Mouse (Mus musculus): Measurements from ENCODE around the gene Casp9. TPM values are rescaled to one million over a fixed set of nuclear protein-coding genes. Genes with fewer than 3 reads are reported as not detected.

Gene Casp9
- total RNA-seq, 2 experiments from 2014 or later = 31.5 to 32.4 TPM

DNA sequence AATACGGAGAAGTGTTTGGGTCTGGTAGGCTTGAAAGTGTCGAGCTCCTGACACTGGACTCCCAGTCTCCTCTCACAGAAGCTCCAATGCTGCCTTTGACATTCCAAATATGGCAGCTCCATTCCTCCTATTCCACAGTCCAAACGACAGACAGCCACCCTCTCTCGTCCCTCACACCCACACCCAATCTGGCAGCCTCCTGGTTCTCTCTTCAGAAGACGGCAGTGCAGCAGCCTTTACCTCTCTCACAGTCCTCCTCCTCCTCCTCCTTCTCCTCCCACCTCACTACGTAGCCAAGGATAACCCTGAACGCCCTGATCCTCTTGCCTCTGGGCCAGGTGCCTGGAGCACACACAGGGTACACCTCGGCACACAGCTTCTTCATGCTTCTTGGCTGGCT, 13.6 kb upstream of the Casp9 start:
- DNase-seq (ENCODE audit: low spot score in 2 of 2) = no peak

DNA sequence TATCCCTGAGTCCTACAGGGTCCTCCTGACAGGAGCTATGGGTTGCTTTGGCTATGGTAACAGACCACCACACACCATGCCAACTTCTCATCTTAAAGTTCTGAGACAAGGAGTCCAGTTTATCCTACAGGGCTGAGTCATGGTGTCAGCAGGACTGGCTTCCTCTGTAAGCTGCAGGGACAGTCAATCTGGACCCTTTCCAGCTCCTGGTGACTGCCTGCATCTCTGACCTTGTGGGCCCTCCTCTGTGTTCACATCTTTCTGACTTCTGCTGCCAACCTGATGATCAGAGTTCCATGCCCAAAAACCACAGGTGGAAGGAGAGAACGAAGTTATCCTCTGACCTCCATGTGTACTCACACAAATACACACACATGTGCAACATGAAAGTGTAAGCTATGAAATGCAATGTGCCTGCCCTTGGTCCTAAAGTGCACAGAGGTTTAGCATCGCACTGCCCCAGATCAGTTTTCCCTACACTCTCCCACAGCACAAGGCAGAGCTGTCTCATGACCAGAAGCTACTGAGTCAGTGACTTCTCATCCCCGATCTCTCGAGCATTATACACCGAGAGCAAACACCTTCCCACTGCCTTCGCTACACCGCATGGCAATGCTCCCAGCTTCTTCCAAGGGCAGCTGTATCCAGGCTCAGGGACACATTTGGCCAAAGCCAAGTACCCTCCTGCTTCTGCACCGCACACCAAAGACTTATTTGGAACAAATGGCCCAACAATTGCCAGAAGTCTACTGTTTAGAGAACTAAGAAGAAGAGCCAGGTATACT, 12.0 kb upstream of the Casp9 start:
- DNase-seq (ENCODE audit: low spot score in 2 of 2) = peak in 1 of 2 experiments; percentile 33

DNA sequence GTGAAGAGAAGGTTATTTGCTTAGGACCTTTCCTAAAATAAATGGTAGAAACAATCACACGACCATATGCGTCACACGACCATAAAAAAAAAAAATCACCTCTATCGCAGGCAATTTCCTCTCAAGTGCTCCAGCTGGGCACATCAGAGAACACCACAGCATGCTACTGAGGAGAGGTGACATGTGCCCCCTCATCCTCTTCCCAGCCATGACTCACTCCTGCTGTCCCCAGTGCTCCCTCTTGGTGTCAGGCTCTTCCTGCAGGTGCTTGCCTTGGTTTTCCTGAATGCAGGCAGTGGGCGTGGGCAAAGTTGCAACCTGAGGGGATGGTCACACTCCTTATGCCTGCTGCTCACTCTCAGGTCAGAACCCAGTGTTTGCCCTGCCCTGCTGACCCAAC, 8.6 kb upstream of the Casp9 start:
- no peak for DNase-seq (ENCODE audit: low spot score in 2 of 2)

DNA sequence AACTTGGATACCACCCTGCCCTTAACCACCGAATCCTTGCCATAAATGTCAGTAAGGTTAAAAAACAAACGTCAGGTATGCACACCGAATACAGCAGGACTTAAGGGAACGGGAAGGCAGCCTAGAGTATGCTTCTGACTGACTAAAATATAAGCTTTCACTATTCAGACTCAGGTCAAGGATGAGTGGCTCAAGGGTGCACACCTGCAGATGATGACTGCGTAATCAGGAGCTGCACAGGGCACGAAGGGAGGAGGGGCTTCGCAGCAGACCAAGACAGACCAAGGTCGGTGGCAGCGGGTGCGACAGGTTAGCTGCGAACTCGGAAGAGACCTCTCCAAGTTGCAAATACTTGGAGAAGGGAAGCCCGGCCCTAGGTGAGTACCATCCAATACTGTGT, 7.3 kb upstream of the Casp9 start:
- DNase-seq (ENCODE audit: low spot score in 2 of 2) = no peak

DNA sequence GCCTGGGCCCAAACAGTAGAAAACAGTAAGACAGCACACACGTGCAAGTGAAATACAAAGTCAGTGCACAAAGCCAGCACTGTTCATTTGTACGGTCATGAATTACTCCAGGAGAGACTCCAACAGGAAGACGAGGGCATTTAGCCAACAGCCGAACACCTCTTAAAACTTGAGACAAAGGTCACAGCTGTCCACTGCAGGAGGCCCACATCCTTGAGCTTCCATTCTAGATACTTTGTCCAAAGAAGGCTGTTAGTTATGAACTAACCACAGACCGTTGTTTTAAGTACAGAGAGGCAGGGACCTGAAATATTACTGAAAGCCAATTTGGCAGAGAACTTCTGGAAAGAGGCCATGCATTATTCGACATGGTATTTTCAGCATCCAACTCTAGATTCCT, 6.4 kb upstream of the Casp9 start:
- DNase-seq (ENCODE audit: low spot score in 2 of 2) = no peak

DNA sequence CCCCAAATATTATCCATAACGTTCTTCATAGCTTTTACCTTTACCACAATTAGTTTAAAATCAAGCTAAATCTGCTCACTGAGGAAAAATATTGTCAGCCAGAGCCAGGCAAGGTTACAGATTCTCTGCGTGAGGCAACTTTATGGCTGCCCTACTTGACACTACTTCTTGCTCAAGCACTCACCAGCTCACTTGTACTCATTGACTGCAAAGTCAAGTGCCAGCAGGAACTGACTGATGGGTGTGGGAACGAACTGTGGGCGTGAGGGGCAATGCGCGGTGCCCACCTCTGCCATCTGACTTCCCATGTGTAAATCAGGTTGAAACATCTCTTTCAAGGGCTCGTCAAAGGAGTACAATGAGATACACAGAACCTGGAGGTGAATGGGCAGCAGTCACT, 6.0 kb upstream of the Casp9 start:
- DNase-seq (ENCODE audit: low spot score in 2 of 2) = no peak

DNA sequence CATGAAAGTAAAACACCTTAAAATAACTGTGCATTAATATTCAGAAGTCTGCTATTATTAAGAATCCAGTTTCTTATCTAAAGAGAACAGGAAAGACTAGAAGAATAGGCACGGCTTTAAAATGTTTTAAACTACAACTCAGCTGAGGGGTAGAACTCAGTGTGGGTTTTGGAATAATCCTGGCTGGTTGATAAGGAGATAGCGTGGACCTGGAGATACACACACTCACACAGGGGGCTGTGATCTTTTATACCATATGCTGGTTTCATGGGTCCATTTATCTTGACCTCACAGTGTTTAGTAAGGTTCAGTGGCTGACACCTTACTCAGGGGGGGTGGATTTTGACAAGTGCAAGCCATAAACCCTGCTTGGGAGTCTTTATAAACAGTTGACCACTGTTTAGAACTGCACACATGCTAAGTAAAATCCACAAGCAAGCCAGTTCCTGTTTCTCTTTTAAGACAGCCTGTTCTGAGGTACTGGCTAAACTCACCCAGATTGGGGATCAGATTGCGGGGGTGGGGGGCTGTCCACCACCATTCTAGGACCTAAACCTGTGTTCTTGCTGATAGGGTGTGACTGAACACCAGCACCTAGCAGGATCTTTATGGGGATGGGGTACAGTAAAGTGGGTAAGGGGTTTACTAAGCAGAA, 3.7 kb upstream of the Casp9 start:
- no peak for DNase-seq (ENCODE audit: low spot score in 2 of 2)

DNA sequence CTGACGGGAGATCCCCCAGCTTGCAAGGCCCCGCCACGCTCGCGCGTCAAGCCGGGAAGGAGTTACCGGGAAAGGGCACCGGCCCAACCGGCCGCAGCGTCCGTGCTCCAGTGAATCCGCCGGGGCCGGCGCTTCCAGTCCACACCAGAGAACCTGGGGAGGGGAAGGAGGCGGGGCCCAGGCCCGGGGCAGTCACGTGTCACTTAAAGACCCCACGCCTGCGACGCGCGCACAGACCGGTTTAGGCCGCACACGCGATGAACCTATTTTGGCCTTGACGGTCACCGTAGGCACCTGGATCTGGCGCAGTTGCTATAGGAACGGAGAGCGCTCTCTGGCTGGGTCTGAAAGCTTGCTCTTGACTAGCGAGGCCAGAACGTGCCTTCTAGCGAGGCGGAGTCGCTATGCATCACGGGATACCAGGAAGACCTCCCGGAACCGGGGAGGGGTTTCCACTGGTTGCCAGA, 2.9 kb upstream of the Casp9 start, which contains the start of gene Dnajc16:
Dnajc16 (minus strand) TSS at position 408 of the 467 bp plus-strand sequence.
- peak; percentile 82 to 93 for DNase-seq (ENCODE audit: low spot score in 2 of 2)

DNA sequence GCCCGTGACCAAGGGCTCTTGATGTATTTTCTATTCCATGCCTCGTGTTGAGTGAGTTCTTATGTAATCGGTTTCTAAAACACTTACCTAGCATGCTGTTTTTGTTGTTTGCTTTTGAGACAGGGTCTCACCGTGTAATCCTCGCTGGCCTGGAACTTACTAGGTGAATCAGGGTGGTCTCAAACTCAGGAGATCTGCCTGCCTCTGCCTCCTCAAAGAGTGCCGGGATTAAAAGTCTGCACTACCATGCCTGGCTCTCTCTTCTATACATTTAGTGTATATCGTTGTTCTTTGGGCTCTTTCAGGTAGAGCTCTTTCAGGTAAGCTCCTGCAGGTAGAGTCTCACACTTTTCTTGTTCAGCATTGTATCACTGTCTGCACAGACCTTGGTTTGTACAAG, 1.9 kb upstream of the Casp9 start:
- no peak for DNase-seq (ENCODE audit: low spot score in 2 of 2)

DNA sequence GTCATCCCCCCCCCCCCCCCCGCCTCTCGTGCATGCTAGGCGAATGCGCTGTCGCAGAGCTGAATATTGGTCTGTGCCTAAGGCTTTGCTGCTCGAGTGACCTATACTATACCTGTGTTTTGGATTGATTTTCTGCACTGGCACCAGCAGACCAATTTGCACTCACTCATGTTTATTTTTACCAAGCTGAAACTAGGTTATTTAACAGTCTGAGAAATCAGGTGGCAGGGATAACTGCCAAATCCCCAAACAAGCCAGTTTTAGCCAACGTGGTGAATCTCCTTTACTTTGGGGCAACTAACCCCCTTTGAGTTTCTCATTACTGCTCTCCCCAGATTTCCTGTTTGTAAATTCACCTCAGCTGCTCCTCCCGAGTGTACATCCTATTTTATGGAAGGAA, 1.5 kb upstream of the Casp9 start:
- DNase-seq (ENCODE audit: low spot score in 2 of 2) = no peak

DNA sequence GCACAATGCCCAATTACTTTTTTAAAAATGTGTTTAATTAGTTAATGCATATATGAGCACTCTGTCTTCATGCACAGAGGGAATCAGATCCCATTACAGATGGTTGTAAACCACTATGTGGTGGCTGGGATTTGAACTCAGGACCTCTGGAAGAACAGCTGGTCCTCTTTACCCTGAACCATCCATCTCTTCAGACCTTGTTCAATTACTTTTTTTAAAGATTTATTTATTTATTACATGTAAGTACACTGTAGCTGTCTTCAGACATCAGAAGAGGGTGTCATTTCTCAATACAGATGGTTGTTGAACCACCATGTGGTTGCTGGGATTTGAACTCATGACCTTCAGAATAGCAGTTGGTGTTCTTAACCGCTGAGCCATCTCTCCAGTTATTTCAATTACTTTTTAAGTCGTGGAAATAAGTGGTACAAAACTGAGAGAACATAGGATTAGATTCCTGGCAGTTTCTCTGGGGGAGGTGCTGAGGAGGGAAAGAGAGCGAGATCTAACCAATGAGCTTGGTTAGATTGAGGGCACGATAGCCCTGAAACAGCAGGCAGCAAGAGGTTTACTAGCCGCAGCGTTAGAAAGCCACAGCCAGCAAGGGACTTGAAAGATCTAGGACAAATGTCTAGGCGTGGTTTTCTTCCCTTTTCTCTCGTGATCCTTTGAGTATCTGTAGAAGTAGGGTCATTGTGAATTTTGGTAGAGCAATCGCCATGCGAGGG, 694 bp upstream of the Casp9 start:
- no peak for DNase-seq (ENCODE audit: low spot score in 2 of 2)

DNA sequence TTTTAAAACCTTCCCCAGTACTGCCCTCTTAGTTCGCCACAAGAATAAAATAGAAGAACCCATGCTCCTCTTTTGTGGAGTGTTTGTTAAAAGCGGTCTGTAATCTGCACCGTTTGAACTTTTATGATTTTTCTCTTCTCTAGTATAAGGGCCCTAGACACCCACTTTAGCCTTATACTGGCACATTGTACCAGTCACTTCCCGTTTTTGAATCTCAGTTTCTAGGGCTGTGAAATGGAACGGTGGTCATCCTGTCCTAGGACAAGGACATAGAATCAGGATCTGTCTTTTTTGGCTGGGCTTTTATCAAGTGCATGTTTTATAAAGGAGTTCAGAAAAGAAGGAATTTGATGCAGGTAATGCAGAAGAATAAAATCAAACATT, 732 bp downstream of the Casp9 start:
- DNase-seq (ENCODE audit: low spot score in 2 of 2) = no peak

DNA sequence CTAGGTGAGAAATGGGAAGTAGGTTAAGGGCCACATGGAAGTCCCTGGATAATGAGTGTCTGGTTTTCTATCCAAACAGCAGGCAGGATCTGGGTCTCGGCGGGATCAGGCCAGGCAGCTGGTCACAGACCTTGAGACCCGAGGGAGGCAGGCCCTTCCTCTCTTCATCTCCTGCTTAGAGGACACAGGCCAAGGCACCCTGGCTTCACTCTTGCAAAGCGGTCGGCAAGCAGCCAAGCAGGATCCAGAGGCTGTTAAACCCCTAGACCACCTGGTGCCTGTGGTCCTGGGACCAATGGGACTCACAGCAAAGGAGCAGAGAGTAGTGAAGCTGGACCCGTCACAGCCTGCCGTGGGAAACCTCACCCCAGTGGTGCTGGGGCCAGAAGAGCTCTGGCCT, 2.9 kb downstream of the Casp9 start:
- no peak for DNase-seq (ENCODE audit: low spot score in 2 of 2)

DNA sequence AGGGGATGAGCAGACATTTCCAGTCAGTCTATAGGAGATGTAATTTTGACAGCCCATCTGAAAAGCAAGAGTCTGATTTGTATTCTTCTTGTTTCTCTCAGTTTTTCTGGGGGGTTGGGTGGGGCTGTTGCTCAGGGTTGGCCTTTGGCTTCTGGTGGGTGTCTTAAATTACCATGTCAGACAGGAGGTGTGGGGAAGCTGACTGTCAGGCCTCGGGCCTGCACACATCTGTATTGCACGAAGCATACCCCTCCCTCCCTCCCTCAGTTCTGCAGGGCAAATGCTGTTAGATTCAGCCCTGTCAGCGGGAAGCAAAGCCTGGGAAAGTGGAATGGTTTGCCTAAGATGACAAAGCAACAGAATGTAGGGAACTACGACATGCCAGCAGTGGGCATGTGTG, 3.5 kb downstream of the Casp9 start:
- DNase-seq (ENCODE audit: low spot score in 2 of 2) = no peak

DNA sequence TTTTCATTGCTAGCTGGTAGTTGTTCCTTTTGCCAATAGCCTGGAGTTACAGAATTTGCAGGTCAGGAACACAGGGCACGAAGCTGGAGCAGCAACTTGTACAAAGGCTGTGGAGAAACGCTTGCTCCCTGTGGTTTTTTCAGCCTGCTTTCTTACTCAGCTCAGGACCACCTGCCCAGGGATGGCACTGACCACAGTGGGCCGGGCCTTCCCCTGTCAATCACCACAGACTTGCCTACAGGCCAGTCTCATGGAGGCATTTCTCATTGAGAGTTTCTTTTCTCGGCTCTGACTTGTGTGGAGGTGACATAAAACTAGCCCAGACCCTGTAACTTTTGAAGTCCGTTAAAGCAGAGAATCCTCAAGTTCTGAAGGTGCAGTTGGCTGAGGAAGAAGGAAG, 4.1 kb downstream of the Casp9 start:
- DNase-seq (ENCODE audit: low spot score in 2 of 2) = no peak

DNA sequence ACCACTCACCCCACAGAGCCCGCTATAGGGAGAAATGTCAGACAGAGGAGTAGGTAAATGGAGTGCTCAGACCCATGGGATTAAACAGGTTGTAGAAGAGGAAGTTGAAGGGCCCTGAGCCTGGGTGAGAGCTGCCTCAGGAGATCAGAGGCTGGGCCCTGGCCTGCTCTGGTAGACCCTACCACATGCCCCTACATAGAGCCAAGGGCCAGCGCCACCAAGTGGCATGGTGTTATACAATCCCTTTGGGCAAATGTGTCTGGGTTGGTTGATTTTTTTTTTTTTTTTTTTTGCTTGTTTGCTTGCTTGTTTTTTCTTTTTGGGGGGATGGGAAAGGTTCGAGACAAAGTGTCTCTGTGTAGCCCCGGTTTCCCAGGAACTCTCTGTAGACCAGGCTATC, 10.7 kb downstream of the Casp9 start:
- no peak for DNase-seq (ENCODE audit: low spot score in 2 of 2)

DNA sequence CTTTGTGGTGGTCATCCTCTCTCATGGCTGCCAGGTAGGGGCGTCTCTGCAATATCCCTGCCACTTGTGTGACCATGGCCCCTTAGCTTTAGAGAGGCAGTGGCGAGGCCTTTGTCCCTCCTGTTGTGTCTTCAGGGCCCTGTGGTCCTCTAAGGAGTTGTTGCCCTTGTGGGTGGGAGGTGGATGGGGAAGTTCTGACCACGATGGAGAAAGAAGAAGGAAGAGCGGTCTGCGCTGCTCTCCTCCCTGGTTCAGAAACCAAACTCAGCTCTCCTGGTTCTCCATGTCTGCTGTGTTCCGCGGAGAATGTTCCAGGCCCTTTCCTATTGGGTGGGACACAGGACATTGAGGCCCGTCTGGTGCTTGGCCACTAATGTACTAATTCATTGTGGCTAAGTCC, 12.5 kb downstream of the Casp9 start:
- DNase-seq (ENCODE audit: low spot score in 2 of 2) = no peak

DNA sequence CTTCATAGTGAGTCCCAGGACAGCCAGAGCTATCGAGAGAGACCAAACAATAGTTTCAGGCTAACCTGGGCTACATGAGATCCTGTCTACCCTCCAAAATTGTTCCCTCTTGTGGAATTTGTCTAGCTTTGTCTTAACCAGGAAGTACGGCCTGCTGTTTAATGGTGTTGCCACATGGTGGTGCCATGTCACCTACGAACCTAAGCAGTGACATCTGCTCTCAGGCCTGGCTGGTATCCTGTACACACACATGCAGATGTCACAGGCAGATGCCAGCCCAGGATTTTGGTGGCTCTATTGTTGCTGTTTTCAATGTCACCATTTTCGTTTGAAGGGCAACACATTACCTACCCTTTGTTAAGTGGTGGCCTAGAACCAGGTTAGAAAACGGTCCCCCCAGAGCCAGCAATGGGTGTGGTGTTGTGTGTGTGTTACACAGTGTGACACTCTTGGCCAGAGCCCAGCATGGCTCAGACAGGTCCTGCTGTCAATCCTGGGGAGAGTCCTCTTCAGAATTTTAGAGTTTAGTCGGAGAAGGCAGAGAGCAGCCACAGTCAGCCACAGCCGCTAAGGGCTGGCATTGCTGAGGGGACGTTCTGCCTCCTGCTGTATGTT, 16.5 kb downstream of the Casp9 start:
- no peak for DNase-seq (ENCODE audit: low spot score in 2 of 2)

DNA sequence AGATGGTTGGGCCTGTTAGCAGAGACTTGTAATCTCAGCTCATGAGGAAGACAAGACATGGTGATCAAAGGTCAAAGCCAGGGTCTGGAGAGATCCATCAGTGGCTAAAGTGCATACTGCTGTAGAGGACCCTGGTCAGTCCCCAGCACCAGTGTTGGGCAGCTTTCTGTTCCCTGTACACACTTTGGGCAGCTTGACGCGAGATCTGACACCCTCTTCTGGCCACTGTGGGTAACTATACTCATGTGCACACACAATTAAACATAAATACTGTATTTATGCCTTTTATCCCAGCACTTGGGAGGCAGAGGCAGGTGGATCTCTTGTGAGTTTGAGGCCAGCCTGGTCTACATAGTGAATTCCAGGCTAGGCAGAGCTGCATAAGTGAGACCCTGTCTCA, 17.6 kb downstream of the Casp9 start:
- DNase-seq (ENCODE audit: low spot score in 2 of 2) = no peak

DNA sequence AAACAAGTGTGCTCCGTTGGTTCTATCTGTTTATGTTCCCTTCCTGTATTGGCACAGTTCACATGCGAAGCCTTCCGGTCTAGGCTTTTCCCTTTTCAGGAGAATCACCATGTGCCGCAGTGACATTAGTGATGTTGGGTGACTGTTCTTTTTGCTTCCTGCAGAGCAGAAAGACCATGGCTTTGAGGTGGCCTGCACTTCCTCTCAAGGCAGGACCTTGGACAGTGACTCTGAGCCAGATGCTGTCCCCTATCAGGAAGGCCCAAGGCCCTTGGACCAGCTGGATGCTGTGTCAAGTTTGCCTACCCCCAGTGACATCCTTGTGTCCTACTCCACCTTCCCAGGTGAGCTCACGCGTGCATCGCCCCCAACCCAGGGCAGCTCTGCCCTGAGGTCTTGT, 18.0 kb downstream of the Casp9 start:
- no peak for DNase-seq (ENCODE audit: low spot score in 2 of 2)

DNA sequence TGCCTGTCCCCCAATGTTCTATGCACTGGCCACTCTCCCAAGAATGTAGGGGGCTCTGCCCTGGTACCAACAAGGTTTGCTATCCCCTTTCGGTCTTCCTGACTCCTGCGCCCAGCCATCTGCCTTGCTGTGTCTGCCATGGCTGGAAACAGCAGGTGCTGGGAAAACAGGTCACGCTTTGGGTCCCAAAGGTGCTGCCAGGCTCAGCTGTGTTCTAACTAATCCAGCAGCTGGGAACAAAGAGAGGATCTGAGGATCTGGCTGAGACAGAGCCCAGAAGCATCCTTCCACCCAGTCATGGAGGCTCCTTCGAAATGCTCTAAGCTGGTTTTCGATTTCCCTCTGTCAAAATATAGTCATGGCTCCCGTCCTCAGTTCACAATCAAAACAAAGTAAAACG, 22.9 kb downstream of the Casp9 start:
- no peak for DNase-seq (ENCODE audit: low spot score in 2 of 2)
